Mouse (Mus musculus) stomach, postnatal 0 days (tissue): ENCODE measurements at regions not wholly inside any gene's neighbourhood (a gene's known extent, or its start where the extent isn't known, plus 50 kb on each side); places are given as distances from the start of the nearest gene placed in this dataset.

Experiments
- CTCF ChIP-seq: IDR thresholded peaks from 2 replicates; pipeline ENCODE4 v1.5.1; 2016; ENCODE audit warnings: antibody characterized with exemption, low read depth, mild to moderate bottlenecking, moderate library complexity
- EP300 ChIP-seq: optimal IDR thresholded peaks from 2 replicates; pipeline ENCODE3; 2016; ENCODE audit warnings: antibody characterized with exemption

GRCm38 (mm10) chr13:102154609-102154899, 386.5 kb upstream of the Pik3r1 start:
- TF ChIP-seq CTCF (no peak), EP300 (no peak)
